Mouse (Mus musculus) stomach, postnatal 0 days (tissue): Measurements from ENCODE around the gene P4ha3.

Experiments
- CTCF ChIP-seq: IDR thresholded peaks from 2 replicates; pipeline ENCODE4 v1.5.1; 2016; ENCODE audit warnings: antibody characterized with exemption, low read depth, mild to moderate bottlenecking, moderate library complexity
- EP300 ChIP-seq: optimal IDR thresholded peaks from 2 replicates; pipeline ENCODE3; 2016; ENCODE audit warnings: antibody characterized with exemption

DNA sequence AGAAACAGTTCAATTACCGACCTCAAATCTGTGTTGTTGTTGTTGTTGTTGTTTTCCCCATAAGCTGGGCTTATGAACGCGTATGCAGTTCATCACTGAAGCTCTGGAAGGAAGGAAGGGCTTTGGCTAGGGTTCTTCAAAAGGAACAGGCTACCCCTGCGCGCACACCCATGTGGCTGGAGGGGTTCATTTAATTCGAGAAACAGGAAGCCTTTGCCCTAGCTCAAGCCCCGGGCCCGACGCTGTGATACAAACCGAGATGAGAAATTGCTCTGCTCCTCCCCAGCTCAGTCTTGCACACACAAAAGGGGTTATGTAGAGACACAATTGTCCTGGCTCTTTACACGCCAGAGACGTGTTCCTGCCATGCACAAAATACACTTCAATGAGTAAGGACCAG lies 25.0 kb downstream of the P4ha3 start:
- no peak for TF ChIP-seq CTCF
- TF ChIP-seq EP300, result no peak
